Mouse (Mus musculus) frontal cortex, postnatal 14 days (tissue): ENCODE results near the gene Adk.

Experiments used
- DNase-seq, 2 experiments: peaks; one replicate each; pipeline ENCODE4 v3.0.0; 2022; ENCODE audit warnings: low spot score in 2 of 2

Gene Adk

GRCm38 (mm10) chr14:21052112-21052780 is at the start of gene Adk, which contains the start of gene Ap3m1:
Gene Adk (plus strand): TSS chr14:21052574.
Gene Ap3m1 (minus strand): TSS chr14:21052508.
- DNase-seq, result peak; percentile 90 to 91

GRCm38 (mm10) chr14:21013800-21014334 is 38.5 kb upstream of the Adk start:
- no peak for DNase-seq

- DNase-seq, result no peak
Measured at GRCm38 (mm10) chr14:21017871-21018270, 34.5 kb upstream of the Adk start.

GRCm38 (mm10) chr14:21018977-21019376 is 33.4 kb upstream of the Adk start:
- DNase-seq, result no peak

GRCm38 (mm10) chr14:21020435-21020834 is 31.9 kb upstream of the Adk start:
- peak in 1 of 2 experiments; percentile 49 for DNase-seq

GRCm38 (mm10) chr14:21027542-21027941 is 24.8 kb upstream of the Adk start:
- DNase-seq, result no peak

- no peak for DNase-seq
Measured at GRCm38 (mm10) chr14:21029025-21029659, 23.2 kb upstream of the Adk start.

- no peak for DNase-seq
Measured at GRCm38 (mm10) chr14:21031783-21032511, 20.4 kb upstream of the Adk start.

GRCm38 (mm10) chr14:21034271-21034670 is 18.1 kb upstream of the Adk start:
- no peak for DNase-seq

- DNase-seq, result no peak
Measured at GRCm38 (mm10) chr14:21034791-21035190, 17.6 kb upstream of the Adk start.

- no peak for DNase-seq
Measured at GRCm38 (mm10) chr14:21039077-21039476, 13.3 kb upstream of the Adk start.

- DNase-seq, result no peak
Measured at GRCm38 (mm10) chr14:21039623-21040022, 12.8 kb upstream of the Adk start.

GRCm38 (mm10) chr14:21047840-21048239 is 4.5 kb upstream of the Adk start:
- DNase-seq, result no peak

- DNase-seq, result no peak
Measured at GRCm38 (mm10) chr14:21048879-21049278, 3.5 kb upstream of the Adk start.

- DNase-seq, result no peak
Measured at GRCm38 (mm10) chr14:21050734-21051133, 1.6 kb upstream of the Adk start.

GRCm38 (mm10) chr14:21051380-21052111 is 828 bp upstream of the Adk start:
- DNase-seq, result no peak

GRCm38 (mm10) chr14:21052781-21053130 is 382 bp downstream of the Adk start:
- peak in 1 of 2 experiments; percentile 62 for DNase-seq

GRCm38 (mm10) chr14:21053151-21053550 is 777 bp downstream of the Adk start:
- DNase-seq, result no peak

GRCm38 (mm10) chr14:21053586-21053985 is 1.2 kb downstream of the Adk start:
- no peak for DNase-seq

- DNase-seq, result no peak
Measured at GRCm38 (mm10) chr14:21058972-21059371, 6.6 kb downstream of the Adk start.

- no peak for DNase-seq
Measured at GRCm38 (mm10) chr14:21062766-21063513, 10.6 kb downstream of the Adk start.
